Mouse (Mus musculus) lung, postnatal 0 days (tissue): ENCODE data around the gene Yju2. TPM values are rescaled to one million over a fixed set of nuclear protein-coding genes. Genes with fewer than 3 reads are reported as not detected.

Source experiments
- ATAC-seq: fragments of 200-750 bp; cut with Nextera tagmentation; 2 replicates; pipeline ENCODE4 v1.8.0; 2017; ENCODE audit warnings: moderate library complexity
- DNase-seq: peaks from one replicate; pipeline ENCODE4 v3.0.0-alpha.2; 2016; ENCODE audit warnings: low spot score
- H3K27ac ChIP-seq: fragments of 300-500 bp; sonication (generic); 2 replicates; pipeline ENCODE4 v1.5.1; 2014; ENCODE audit warnings: antibody characterized with exemption, mild to moderate bottlenecking, low read length, mixed read lengths
- H3K27me3 ChIP-seq: fragments of 300-500 bp; sonication (generic); replicated peaks from 2 replicates; pipeline ENCODE4 v1.6.1; 2014; ENCODE audit warnings: low read length, mixed read lengths; ENCODE audit not compliant: insufficient read depth
- H3K36me3 ChIP-seq: fragments of 300-500 bp; sonication (generic); 2 replicates; pipeline ENCODE4 v1.6.1; 2014; ENCODE audit warnings: low read length, mixed read lengths; ENCODE audit not compliant: insufficient read depth
- H3K4me1 ChIP-seq: fragments of 300-500 bp; sonication (generic); 2 replicates; pipeline ENCODE4 v1.6.1; 2014; ENCODE audit warnings: antibody characterized with exemption, low read depth, low read length, mixed read lengths; ENCODE audit not compliant: insufficient read depth
- H3K4me2 ChIP-seq: fragments of 300-500 bp; sonication (generic); replicated peaks from 2 replicates; pipeline ENCODE4 v1.6.1; 2014; ENCODE audit warnings: low read depth, mild to moderate bottlenecking, low read length, moderate library complexity, mixed read lengths
- H3K4me3 ChIP-seq: fragments of 300-500 bp; sonication (generic); 2 replicates; pipeline ENCODE4 v1.5.1; 2014; ENCODE audit warnings: low read depth, low read length
- H3K9ac ChIP-seq: fragments of 300-500 bp; sonication (generic); replicated peaks from 2 replicates; pipeline ENCODE4 v1.6.1; 2014; ENCODE audit warnings: low read depth, mild to moderate bottlenecking
- H3K9me3 ChIP-seq: fragments of 300-500 bp; sonication (generic); 2 replicates; pipeline ENCODE4 v1.6.1; 2016; ENCODE audit warnings: low read length, mixed read lengths
- CTCF ChIP-seq: IDR thresholded peaks from 2 replicates; pipeline ENCODE4 v1.5.1; 2016; ENCODE audit warnings: antibody characterized with exemption, mild to moderate bottlenecking
- EP300 ChIP-seq: IDR thresholded peaks from 2 replicates; pipeline ENCODE4 v1.6.1; 2016; ENCODE audit warnings: antibody characterized with exemption, mild to moderate bottlenecking, control low read depth
- WGBS: fragments of 180-500 bp; shearing (Covaris S2); extraction: QIAGEN DNeasy Blood & Tissue Kit; methylation state at CpG from one replicate; pipeline ENCODE4 v1.1.7; 2014; 5-methylcytosine and 5-hydroxymethylcytosine counted together
- polyA plus RNA-seq: library from polyadenylated mRNA; unstranded; fragments of >200 nt; fragmentation: Nextera tagmentation; extraction: Ambion mirVana; gene quantifications from 2 replicates; pipeline ENCODE4 v1.2.1, GENCODE M21; 2015

Yju2 gene
- polyA plus RNA-seq, 1 experiment from 2014 or later = 19.2 TPM

DNA sequence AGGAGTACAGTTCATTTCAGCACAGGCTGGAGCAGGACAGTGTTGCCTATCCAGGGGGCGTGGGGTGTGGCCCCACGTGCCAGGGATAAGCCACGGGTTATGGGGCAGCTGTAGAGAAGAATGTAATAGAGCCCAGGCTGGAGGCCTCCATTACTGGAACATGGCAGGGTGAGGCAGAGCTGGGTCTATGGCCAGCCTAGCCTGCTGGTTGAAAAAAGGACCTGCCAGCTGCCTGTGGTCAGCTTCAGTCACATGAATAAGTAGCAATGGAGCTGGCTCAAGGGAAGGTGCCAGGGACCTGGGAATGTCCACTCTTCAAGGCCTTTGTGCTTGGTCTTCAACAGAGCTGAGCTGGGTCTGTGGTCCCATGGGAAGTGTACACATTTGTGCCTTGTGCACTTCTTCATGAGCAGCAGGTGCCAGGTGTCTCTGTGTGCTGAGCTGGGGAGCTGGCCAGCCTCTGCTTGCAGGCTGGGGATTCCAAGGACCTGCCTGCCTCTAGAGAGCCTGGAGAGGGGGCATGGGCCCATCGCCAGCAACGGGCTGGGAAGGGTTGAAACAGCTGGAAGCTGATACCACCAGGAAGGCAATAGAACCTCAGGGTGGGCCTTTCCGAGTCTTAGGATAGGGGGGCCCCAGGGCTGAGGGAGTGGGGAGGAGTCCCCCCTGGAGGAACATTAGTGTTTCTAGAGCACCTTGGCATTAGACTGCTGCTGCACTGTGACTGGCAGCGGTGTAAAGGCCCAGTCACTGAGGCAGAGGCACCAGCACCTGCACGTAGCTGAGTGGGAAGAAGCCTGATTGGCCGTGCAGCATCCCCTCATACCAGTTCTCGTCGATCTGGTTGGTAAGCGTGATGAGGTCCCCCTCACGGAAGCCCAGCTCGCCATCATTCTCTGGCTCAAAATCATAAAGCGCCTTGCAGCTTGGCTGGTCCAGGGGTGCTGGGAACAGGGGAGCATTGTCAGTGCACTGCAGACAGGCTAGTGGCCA lies 58.2 kb downstream of the Yju2 start:
- WGBS = 82% methylated on average over 15 of the region's 15 CpGs
- Histone ChIP-seq H3K9ac (no peak overlapping the region), H3K4me1 (no peaks in the 10 kb centered on the region), H3K27me3 (no peaks in the 10 kb centered on the region), H3K4me3 (no peak overlapping the region), H3K36me3 (peaks cover 45% of the 10 kb centered on the region), H3K4me2 (no peak overlapping the region), H3K9me3 (no peaks in the 10 kb centered on the region), H3K27ac (no peak overlapping the region)
- no peak for TF ChIP-seq CTCF
- TF ChIP-seq EP300 = no peak
- DNase-seq (no peak), ATAC-seq (no peak)

DNA sequence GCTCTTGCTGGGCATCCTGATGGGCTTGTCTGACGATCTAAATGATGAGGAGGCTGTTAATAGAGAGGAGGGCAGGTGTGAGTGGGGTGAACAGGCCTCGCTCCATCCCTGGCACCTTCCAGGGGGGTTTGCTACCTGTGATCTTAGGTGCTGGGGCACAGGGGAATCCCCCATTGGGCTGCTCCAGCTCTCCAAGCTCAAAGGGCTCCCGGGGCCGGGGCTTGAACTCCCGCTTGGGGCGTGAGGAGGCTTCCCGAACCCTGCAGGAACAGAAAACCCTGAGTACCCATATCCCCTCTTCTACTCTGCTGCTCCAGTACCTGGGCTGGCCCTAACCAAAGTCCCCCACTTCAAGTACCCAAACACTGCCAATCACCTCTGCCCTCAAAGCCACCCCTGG lies 58.9 kb downstream of the Yju2 start:
- Histone ChIP-seq H3K27ac (no peak overlapping the region), H3K36me3 (peaks cover 45% of the 10 kb centered on the region)
- WGBS = 82% methylated on average over 7 of the region's 7 CpGs

More for the DNA sequence above, 58.9 kb downstream of the Yju2 start:
- H3K4me3 ChIP-seq = no peak overlapping the region
- TF ChIP-seq CTCF (no peak), EP300 (no peak)
- H3K9me3 ChIP-seq = no peaks in the 10 kb centered on the region
- H3K4me1 ChIP-seq = no peaks in the 10 kb centered on the region
- H3K9ac ChIP-seq = no peak overlapping the region
- no peaks in the 10 kb centered on the region for H3K27me3 ChIP-seq
- ATAC-seq (no peak), DNase-seq (no peak)
- no peak overlapping the region for H3K4me2 ChIP-seq

Other genes with a start within 250 kb of the Yju2 start
- 5.0 and 5.5 TPM in 2 replicates for gene Pot1b, start 246.5 kb upstream of the Yju2 start, polyA plus RNA-seq
- 0.84 and 0.93 TPM in 2 replicates for gene Adgre4, start 209.1 kb upstream of the Yju2 start, polyA plus RNA-seq
- gene Zfp119a, start 80.2 kb upstream of the Yju2 start, polyA plus RNA-seq = 10.5 and 11.6 TPM in 2 replicates
- gene Zfp959, start 67.0 kb upstream of the Yju2 start, polyA plus RNA-seq = 10.9 and 11.1 TPM in 2 replicates
- gene Zfp119b, start 9.6 kb upstream of the Yju2 start, polyA plus RNA-seq = 10.0 and 11.0 TPM in 2 replicates
- 3.1 and 3.3 TPM in 2 replicates for gene Ebi3, start 6.5 kb upstream of the Yju2 start, polyA plus RNA-seq
- 3.1 and 3.4 TPM in 2 replicates for gene Shd, start 11.4 kb downstream of the Yju2 start, polyA plus RNA-seq
- 0.36 and 0.37 TPM in 2 replicates for gene Fsd1, start 27.4 kb downstream of the Yju2 start, polyA plus RNA-seq
- 49.1 and 57.4 TPM in 2 replicates for gene Stap2, start 46.5 kb downstream of the Yju2 start, polyA plus RNA-seq
- gene Mpnd, start 46.6 kb downstream of the Yju2 start, polyA plus RNA-seq = 38.5 and 45.0 TPM in 2 replicates
- 97.1 and 105 TPM in 2 replicates for gene Sh3gl1, start 77.5 kb downstream of the Yju2 start, polyA plus RNA-seq
- 3.0 and 3.2 TPM in 2 replicates for gene Chaf1a, start 81.3 kb downstream of the Yju2 start, polyA plus RNA-seq
- 59.7 and 60.4 TPM in 2 replicates for gene Ubxn6, start 115.9 kb downstream of the Yju2 start, polyA plus RNA-seq
- gene Hdgfl2, start 120.5 kb downstream of the Yju2 start, polyA plus RNA-seq = 58.4 and 61.7 TPM in 2 replicates
- 0.05 and 0.08 TPM in 2 replicates for gene Plin4, start 150.7 kb downstream of the Yju2 start, polyA plus RNA-seq
- gene Plin5, start 158.5 kb downstream of the Yju2 start, polyA plus RNA-seq = 3.2 and 4.3 TPM in 2 replicates
- 36.3 and 50.6 TPM in 2 replicates for gene Lrg1, start 162.9 kb downstream of the Yju2 start, polyA plus RNA-seq
- gene Sema6b, start 181.2 kb downstream of the Yju2 start, polyA plus RNA-seq = 0.88 and 1.0 TPM in 2 replicates
- gene Tnfaip8l1, start 203.4 kb downstream of the Yju2 start, polyA plus RNA-seq = 4.7 and 5.6 TPM in 2 replicates
- gene Mydgf, start 224.8 kb downstream of the Yju2 start, polyA plus RNA-seq = 67.2 and 71.2 TPM in 2 replicates